Mouse (Mus musculus) kidney, embryonic 16.5 days (tissue): ENCODE data around the gene Ube2m. TPM values are rescaled to one million over a fixed set of nuclear protein-coding genes. Genes with fewer than 3 reads are reported as not detected.

Source experiments
- ATAC-seq: fragments of 200-750 bp; cut with Nextera tagmentation; 2 replicates; pipeline ENCODE4 v1.8.0; 2017; ENCODE audit warnings: moderate TSS enrichment; ENCODE audit not compliant: low FRiP score, low TSS enrichment
- H3K27ac ChIP-seq: fragments of 300-500 bp; sonication (generic); 2 replicates; pipeline ENCODE4 v1.5.1; 2014; ENCODE audit warnings: low read length
- H3K27me3 ChIP-seq: fragments of 300-500 bp; sonication (generic); 2 replicates; pipeline ENCODE4 v1.6.1; 2014; ENCODE audit warnings: low read length, control low read depth, mixed read lengths; ENCODE audit not compliant: insufficient read depth
- H3K36me3 ChIP-seq: fragments of 300-500 bp; sonication (generic); 2 replicates; pipeline ENCODE4 v1.6.1; 2014; ENCODE audit warnings: low read length, control low read depth, mixed read lengths; ENCODE audit not compliant: insufficient read depth
- H3K4me1 ChIP-seq: fragments of 300-500 bp; sonication (generic); 2 replicates; pipeline ENCODE4 v1.6.1; 2014; ENCODE audit warnings: low read length, control low read depth, mixed read lengths; ENCODE audit not compliant: insufficient read depth
- H3K4me2 ChIP-seq: fragments of 300-500 bp; sonication (generic); replicated peaks from 2 replicates; pipeline ENCODE4 v1.6.1; 2014; ENCODE audit warnings: low read depth, low read length
- H3K4me3 ChIP-seq: fragments of 300-500 bp; sonication (generic); 2 replicates; pipeline ENCODE4 v1.5.1; 2014; ENCODE audit warnings: mild to moderate bottlenecking, low read length
- H3K9ac ChIP-seq: fragments of 300-500 bp; sonication (generic); replicated peaks from 2 replicates; pipeline ENCODE4 v1.6.1; 2014; ENCODE audit warnings: low read length
- H3K9me3 ChIP-seq: fragments of 300-500 bp; sonication (generic); 2 replicates; pipeline ENCODE4 v1.6.1; 2016; ENCODE audit warnings: low read length, control low read depth
- WGBS: fragments of 180-500 bp; shearing (Covaris S2); extraction: QIAGEN DNeasy Blood & Tissue Kit; methylation state at CpG from one replicate; pipeline ENCODE4 v1.1.7; 2014; 5-methylcytosine and 5-hydroxymethylcytosine counted together
- polyA plus RNA-seq: library from polyadenylated mRNA; unstranded; fragments of >200 nt; fragmentation: Nextera tagmentation; extraction: Ambion mirVana; gene quantifications from 2 replicates; pipeline ENCODE4 v1.2.1, GENCODE M21; 2015

Gene Ube2m
- polyA plus RNA-seq, 1 experiment from 2014 or later: 54.9 TPM

DNA sequence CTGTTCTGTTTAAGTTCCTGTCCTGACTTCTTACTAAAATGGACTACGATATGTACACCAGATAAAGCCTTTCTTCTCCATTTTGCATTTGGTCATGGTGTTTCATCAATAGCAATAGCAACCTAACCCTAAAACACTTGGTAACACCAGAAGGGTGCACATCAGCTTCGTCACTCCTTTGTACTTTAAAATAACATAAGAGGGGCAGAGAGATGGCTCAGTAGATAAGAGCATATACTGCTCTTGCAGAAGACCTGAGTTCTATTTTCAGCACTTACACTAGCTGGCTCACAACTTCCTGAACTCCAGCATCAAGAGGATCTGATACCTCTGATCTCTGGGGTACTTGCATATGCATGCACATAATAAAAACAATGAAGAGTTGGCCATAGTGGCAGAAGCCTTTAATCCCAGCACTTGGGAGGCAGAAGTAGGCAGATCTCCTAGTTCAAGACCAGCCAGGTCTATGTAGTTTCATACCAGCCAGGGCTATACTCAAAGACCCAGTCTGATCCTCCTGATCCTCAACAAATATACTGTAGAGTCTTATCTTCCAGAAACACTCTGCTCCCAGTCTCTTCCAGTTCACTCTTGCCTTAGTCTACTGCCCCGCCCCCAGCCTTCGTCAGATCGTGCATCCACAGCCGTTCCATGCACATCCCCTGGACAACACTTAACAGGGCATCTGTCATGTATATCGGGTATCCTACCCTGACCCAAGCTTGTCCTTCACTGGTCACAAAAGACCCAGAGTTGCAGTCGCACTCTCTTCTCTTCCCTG, 50.5 kb downstream of the Ube2m start:
- Histone ChIP-seq H3K4me2 (no peak overlapping the region), H3K36me3 (no peaks in the 10 kb centered on the region), H3K4me3 (no peak overlapping the region), H3K27me3 (no peaks in the 10 kb centered on the region), H3K9me3 (no peaks in the 10 kb centered on the region), H3K9ac (no peak overlapping the region), H3K4me1 (no peaks in the 10 kb centered on the region), H3K27ac (no peak overlapping the region)
- WGBS: 75% methylated on average over 8 of the region's 8 CpGs
- no peak for ATAC-seq

DNA sequence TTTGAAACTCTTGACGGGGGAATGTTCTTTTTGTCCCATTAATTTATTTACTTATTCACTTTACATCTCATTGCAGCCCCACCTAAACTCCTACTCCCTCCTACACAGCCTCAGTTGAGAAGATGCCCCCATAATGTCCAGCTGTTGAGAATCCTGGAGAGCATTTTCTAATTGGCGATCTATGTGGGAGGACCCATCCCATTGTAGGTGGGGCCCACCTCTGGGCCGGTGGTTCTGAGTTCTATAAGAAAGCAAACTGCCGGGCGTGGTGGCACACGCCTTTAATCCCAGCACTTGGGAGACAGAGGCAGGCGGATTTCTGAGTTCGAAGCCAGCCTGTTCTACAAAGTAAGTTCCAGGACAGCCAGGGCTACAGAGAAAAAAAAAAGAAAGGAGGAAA, 51.2 kb downstream of the Ube2m start:
- Histone ChIP-seq H3K36me3 (no peaks in the 10 kb centered on the region), H3K4me1 (no peaks in the 10 kb centered on the region), H3K9ac (no peak overlapping the region), H3K4me3 (no peak overlapping the region), H3K9me3 (no peaks in the 10 kb centered on the region), H3K27ac (no peak overlapping the region), H3K4me2 (no peak overlapping the region), H3K27me3 (no peaks in the 10 kb centered on the region)
- ATAC-seq: no peak
- WGBS: 90% methylated on average over 8 of the region's 8 CpGs

DNA sequence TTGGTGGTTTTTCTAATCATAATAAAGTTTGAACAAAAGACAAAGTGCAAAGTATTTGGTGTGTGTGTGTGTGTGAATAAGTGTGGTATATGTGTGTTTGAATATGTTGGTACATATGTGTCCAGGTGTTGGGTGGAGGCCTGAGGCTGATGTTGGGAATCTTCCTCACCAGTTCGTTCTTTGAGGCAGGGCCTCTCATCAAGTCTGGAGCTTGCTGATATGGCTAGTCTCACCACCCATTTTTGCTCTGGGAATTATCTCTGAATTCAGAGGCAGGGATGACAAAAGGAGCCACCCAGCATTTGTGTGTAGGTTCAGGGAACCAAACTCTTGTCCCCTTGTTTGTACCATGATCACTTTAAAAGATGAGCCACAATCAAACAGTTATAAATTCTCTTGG, 52.4 kb downstream of the Ube2m start:
- Histone ChIP-seq H3K9me3 (no peaks in the 10 kb centered on the region), H3K27ac (no peak overlapping the region), H3K4me3 (no peak overlapping the region), H3K27me3 (no peaks in the 10 kb centered on the region), H3K4me2 (no peak overlapping the region), H3K36me3 (no peaks in the 10 kb centered on the region), H3K9ac (no peak overlapping the region), H3K4me1 (no peaks in the 10 kb centered on the region)
- no peak for ATAC-seq
- whole genome bisulfite sequencing: 83% methylated on average over 1 of the region's 1 CpGs

Other genes starting within 250 kb of the Ube2m start
- 9.0 and 9.9 TPM in 2 replicates for gene Zscan18, start 234.6 kb downstream of the Ube2m start, polyA plus RNA-seq
- 13.6 and 17.5 TPM in 2 replicates for gene Zfp329, start 219.4 kb downstream of the Ube2m start, polyA plus RNA-seq
- 36.0 and 38.8 TPM in 2 replicates for gene Zfp110, start 203.5 kb downstream of the Ube2m start, polyA plus RNA-seq
- gene Zfp128, start 157.1 kb downstream of the Ube2m start, polyA plus RNA-seq: 4.2 and 5.0 TPM in 2 replicates
- 20.4 and 22.0 TPM in 2 replicates for gene Zscan22, start 140.5 kb downstream of the Ube2m start, polyA plus RNA-seq
- 983 and 1,044 TPM in 2 replicates for gene Rps5, start 116.0 kb downstream of the Ube2m start, polyA plus RNA-seq
- gene Rnf225, start 110.9 kb downstream of the Ube2m start, polyA plus RNA-seq: 0.46 and 0.60 TPM in 2 replicates
- gene Zfp324, start 72.4 kb downstream of the Ube2m start, polyA plus RNA-seq: 10.4 and 12.1 TPM in 2 replicates
- gene Zfp446, start 60.4 kb downstream of the Ube2m start, polyA plus RNA-seq: 12.4 and 14.4 TPM in 2 replicates
- 0.11 and 0.40 TPM in 2 replicates for gene Slc27a5, start 40.1 kb downstream of the Ube2m start, polyA plus RNA-seq
- 245 TPM in 2 replicates for gene Trim28, start 39.2 kb downstream of the Ube2m start, polyA plus RNA-seq
- 28.3 and 29.2 TPM in 2 replicates for gene Zbtb45, start 28.2 kb downstream of the Ube2m start, polyA plus RNA-seq
- 159 and 162 TPM in 2 replicates for gene Chmp2a, start 3.5 kb downstream of the Ube2m start, polyA plus RNA-seq
- 3.8 and 5.1 TPM in 2 replicates for gene Mzf1, start 16.5 kb upstream of the Ube2m start, polyA plus RNA-seq
- gene Vmn1r85, start 56.9 kb upstream of the Ube2m start, polyA plus RNA-seq: not detected in 2 replicates
- gene Vmn1r86, start 81.6 kb upstream of the Ube2m start, polyA plus RNA-seq: not detected in 2 replicates
- gene Vmn1r87, start 101.9 kb upstream of the Ube2m start, polyA plus RNA-seq: not detected in 2 replicates
- not detected in 2 replicates for gene Vmn1r88, start 121.3 kb upstream of the Ube2m start, polyA plus RNA-seq
- not detected in 2 replicates for gene Vmn1r89, start 174.7 kb upstream of the Ube2m start, polyA plus RNA-seq
- gene Lig1, start 239.0 kb upstream of the Ube2m start, polyA plus RNA-seq: 89.1 and 98.3 TPM in 2 replicates
- 10.2 and 11.0 TPM in 2 replicates for gene Zswim9, start 240.4 kb upstream of the Ube2m start, polyA plus RNA-seq